Mouse (Mus musculus) common myeloid progenitor, adult 5-6 weeks (primary cell): ENCODE measurements around the gene Btbd9. TPM values are rescaled to one million over a fixed set of nuclear protein-coding genes. Genes with fewer than 3 reads are reported as not detected.

Experiments
- ATAC-seq: replicated peaks from 2 replicates; pipeline ENCODE4 v1.8.0; 2016; ENCODE audit warnings: low read depth, mild to moderate bottlenecking, moderate TSS enrichment, inconsistent platforms; ENCODE audit not compliant: poor library complexity, severe bottlenecking
- total RNA-seq: library from RNA; stranded (forward); fragments of 200-1000, 187-1606 nt; gene quantifications from 2 replicates; pipeline ENCODE4 v1.2.3, GENCODE M21; 2017

The Btbd9 gene
- total RNA-seq, 1 experiment from 2014 or later, result 25.5 TPM

GRCm38 (mm10) chr17:30490601-30491000 is 85.7 kb downstream of the Btbd9 start:
- no peak for ATAC-seq

GRCm38 (mm10) chr17:30490086-30490485 is 86.2 kb downstream of the Btbd9 start:
- ATAC-seq, result no peak

GRCm38 (mm10) chr17:30489629-30490028 is 86.7 kb downstream of the Btbd9 start:
- ATAC-seq, result no peak

GRCm38 (mm10) chr17:30487695-30488094 is 88.6 kb downstream of the Btbd9 start:
- ATAC-seq, result no peak

- no peak for ATAC-seq
Observed at GRCm38 (mm10) chr17:30485067-30485854, 91.0 kb downstream of the Btbd9 start.

GRCm38 (mm10) chr17:30484446-30485066 is 91.7 kb downstream of the Btbd9 start:
- ATAC-seq, result no peak

GRCm38 (mm10) chr17:30481766-30482165 is 94.5 kb downstream of the Btbd9 start:
- ATAC-seq, result no peak

GRCm38 (mm10) chr17:30481341-30481740 is 94.9 kb downstream of the Btbd9 start:
- no peak for ATAC-seq

GRCm38 (mm10) chr17:30480381-30480780 is 95.9 kb downstream of the Btbd9 start:
- no peak for ATAC-seq

GRCm38 (mm10) chr17:30478181-30478580 is 98.1 kb downstream of the Btbd9 start:
- no peak for ATAC-seq

GRCm38 (mm10) chr17:30474561-30474960 is 101.7 kb downstream of the Btbd9 start:
- ATAC-seq, result no peak

- no peak for ATAC-seq
Observed at GRCm38 (mm10) chr17:30472776-30473175, 103.5 kb downstream of the Btbd9 start.

- no peak for ATAC-seq
Observed at GRCm38 (mm10) chr17:30471512-30471911, 104.8 kb downstream of the Btbd9 start.

- ATAC-seq, result no peak
Observed at GRCm38 (mm10) chr17:30470790-30471189, 105.5 kb downstream of the Btbd9 start.

GRCm38 (mm10) chr17:30470286-30470685 is 106.0 kb downstream of the Btbd9 start:
- no peak for ATAC-seq

- no peak for ATAC-seq
Observed at GRCm38 (mm10) chr17:30469511-30470076, 106.7 kb downstream of the Btbd9 start.

GRCm38 (mm10) chr17:30468368-30468767 is 107.9 kb downstream of the Btbd9 start:
- ATAC-seq, result no peak

GRCm38 (mm10) chr17:30467566-30468213 is 108.6 kb downstream of the Btbd9 start:
- no peak for ATAC-seq

- no peak for ATAC-seq
Observed at GRCm38 (mm10) chr17:30465060-30465762, 111.1 kb downstream of the Btbd9 start.

GRCm38 (mm10) chr17:30464240-30464745 is 112.0 kb downstream of the Btbd9 start:
- no peak for ATAC-seq
